ENCODE assay signal across 10 mouse cellular contexts in the genomic region with DNA sequence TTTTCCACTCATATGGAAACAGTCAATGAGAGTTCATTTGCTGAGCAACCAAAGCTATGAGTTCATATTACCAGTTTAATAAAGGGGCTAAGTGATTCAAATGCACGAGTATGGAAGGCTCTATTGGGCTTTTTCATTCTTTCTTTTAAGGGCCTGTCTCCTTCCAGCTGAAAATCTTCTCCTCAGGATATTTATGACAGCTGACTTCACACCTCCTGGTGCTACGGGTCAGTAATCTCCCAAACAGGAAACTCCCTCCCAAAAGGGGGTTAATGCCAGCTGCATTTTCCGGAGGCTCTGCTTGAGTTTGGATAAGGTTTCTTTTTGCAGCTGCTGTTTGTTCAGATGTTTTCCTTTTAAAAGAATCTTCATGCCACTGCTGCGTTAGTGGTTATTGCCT.
DNase-seq lines count a peak whose midpoint lies in the region; ATAC-seq and TF ChIP-seq lines count a peak whose summit lies in the region.
"Had no signal": no experiment of that assay in that cellular context is flagged by ENCODE, and none has a peak within 500 bp of the region (broad histone marks: within the 10 kb centered on the region; RNA-seq: fewer than 3 reads in every experiment).

No protein-coding gene starts in this region.

- WGBS in hindbrain, embryonic 10.5 days = 53% methylated on average over 4 of the region's 4 CpGs
- 53% methylated on average over 4 of the region's 4 CpGs for WGBS in hindbrain, embryonic 12.5 days
- WGBS in embryonic facial prominence, embryonic 10.5 days = 31% methylated on average over 4 of the region's 4 CpGs
- 21% methylated on average over 4 of the region's 4 CpGs for WGBS in kidney, embryonic 15.5 days
- 43% methylated on average over 4 of the region's 4 CpGs for WGBS in intestine, embryonic 16.5 days
- 43% methylated on average over 4 of the region's 4 CpGs for WGBS in intestine, postnatal 0 days

- no peaks in the 10 kb centered on the region for H3K27me3 ChIP-seq in hindbrain, embryonic 10.5 days (ENCODE audit: insufficient read depth, poor library complexity, severe bottlenecking)
- H3K27me3 ChIP-seq in hindbrain, embryonic 12.5 days = no peaks in the 10 kb centered on the region
- no peaks in the 10 kb centered on the region for H3K27me3 ChIP-seq in embryonic facial prominence, embryonic 10.5 days (replicated peaks; ENCODE audit: low read depth, poor library complexity, severe bottlenecking)
- H3K27me3 ChIP-seq in kidney, embryonic 15.5 days = no peaks in the 10 kb centered on the region
- no peaks in the 10 kb centered on the region for H3K27me3 ChIP-seq in intestine, embryonic 16.5 days (replicated peaks; ENCODE audit: control insufficient read depth, insufficient read depth, low read length)
- no peaks in the 10 kb centered on the region for H3K27me3 ChIP-seq in intestine, postnatal 0 days (replicated peaks; ENCODE audit: control insufficient read depth, insufficient read depth, low read length)
- H3K27me3 ChIP-seq: neural tube, embryonic 12.5 days had no signal

- H3K27ac ChIP-seq in hindbrain, embryonic 10.5 days = no peak overlapping the region
- H3K27ac ChIP-seq in hindbrain, embryonic 12.5 days = no peak overlapping the region
- no peak overlapping the region for H3K27ac ChIP-seq in embryonic facial prominence, embryonic 10.5 days (replicated peaks)
- no peak overlapping the region for H3K27ac ChIP-seq in kidney, embryonic 15.5 days
- no peak overlapping the region for H3K27ac ChIP-seq in intestine, embryonic 16.5 days (ENCODE audit: low read length)
- H3K27ac ChIP-seq in intestine, postnatal 0 days (ENCODE audit: low read depth, low read length) = no peak overlapping the region
- H3K27ac ChIP-seq: neural tube, embryonic 12.5 days had no signal

- DNase-seq in hindbrain, embryonic 10.5 days (ENCODE audit: low spot score) = peak; percentile 3
- DNase-seq in embryonic facial prominence, embryonic 10.5 days (ENCODE audit: low spot score) = peak; percentile 12
- DNase-seq in lung, postnatal 36 days = peak; percentile 25
- no peak for DNase-seq in layer of hippocampus, adult 18-20 months (ENCODE audit: low spot score in 2 of 2)
- DNase-seq: thymus, postnatal 25 days had no signal

- H3K4me3 ChIP-seq in hindbrain, embryonic 10.5 days = no peak overlapping the region
- no peak overlapping the region for H3K4me3 ChIP-seq in hindbrain, embryonic 12.5 days
- no peak overlapping the region for H3K4me3 ChIP-seq in embryonic facial prominence, embryonic 10.5 days
- no peak overlapping the region for H3K4me3 ChIP-seq in kidney, embryonic 15.5 days (replicated peaks)
- H3K4me3 ChIP-seq in intestine, embryonic 16.5 days (ENCODE audit: low read length) = no peak overlapping the region
- no peak overlapping the region for H3K4me3 ChIP-seq in intestine, postnatal 0 days (ENCODE audit: low read depth, low read length)
- H3K4me3 ChIP-seq: neural tube, embryonic 12.5 days had no signal

- no peaks in the 10 kb centered on the region for H3K36me3 ChIP-seq in hindbrain, embryonic 10.5 days
- H3K36me3 ChIP-seq in hindbrain, embryonic 12.5 days = no peaks in the 10 kb centered on the region
- no peaks in the 10 kb centered on the region for H3K36me3 ChIP-seq in embryonic facial prominence, embryonic 10.5 days (replicated peaks)
- no peaks in the 10 kb centered on the region for H3K36me3 ChIP-seq in kidney, embryonic 15.5 days
- H3K36me3 ChIP-seq in intestine, embryonic 16.5 days (ENCODE audit: control insufficient read depth, insufficient read depth, low read length) = no peaks in the 10 kb centered on the region
- no peaks in the 10 kb centered on the region for H3K36me3 ChIP-seq in intestine, postnatal 0 days (ENCODE audit: control insufficient read depth, insufficient read depth)
- H3K36me3 ChIP-seq: neural tube, embryonic 12.5 days had no signal

- no peak overlapping the region for H3K4me2 ChIP-seq in hindbrain, embryonic 12.5 days (replicated peaks)
- no peak overlapping the region for H3K4me2 ChIP-seq in kidney, embryonic 15.5 days
- no peak overlapping the region for H3K4me2 ChIP-seq in intestine, embryonic 16.5 days (ENCODE audit: low read depth, low read length)
- no peak overlapping the region for H3K4me2 ChIP-seq in intestine, postnatal 0 days (replicated peaks; ENCODE audit: low read depth)
- H3K4me2 ChIP-seq: neural tube, embryonic 12.5 days had no signal

- no peaks in the 10 kb centered on the region for H3K9me3 ChIP-seq in hindbrain, embryonic 10.5 days
- no peaks in the 10 kb centered on the region for H3K9me3 ChIP-seq in hindbrain, embryonic 12.5 days (replicated peaks)
- no peaks in the 10 kb centered on the region for H3K9me3 ChIP-seq in embryonic facial prominence, embryonic 10.5 days
- no peaks in the 10 kb centered on the region for H3K9me3 ChIP-seq in kidney, embryonic 15.5 days (replicated peaks)
- H3K9me3 ChIP-seq in intestine, embryonic 16.5 days (ENCODE audit: control insufficient read depth, low read length) = no peaks in the 10 kb centered on the region
- H3K9me3 ChIP-seq in intestine, postnatal 0 days (ENCODE audit: control insufficient read depth) = no peaks in the 10 kb centered on the region
- H3K9me3 ChIP-seq: neural tube, embryonic 12.5 days had no signal

- TF ChIP-seq CTCF in intestine, postnatal 0 days (IDR thresholded peaks at IDR 0.05; ENCODE audit: low read depth) = no peak

- no peak for ATAC-seq in hindbrain, embryonic 12.5 days (ENCODE audit: low FRiP score)
- ATAC-seq in kidney, embryonic 15.5 days (replicated peaks; ENCODE audit: low FRiP score) = peak; percentile 67
- ATAC-seq in intestine, embryonic 16.5 days = no peak
- no peak for ATAC-seq in intestine, postnatal 0 days

- no peak overlapping the region for H3K9ac ChIP-seq in hindbrain, embryonic 12.5 days
- H3K9ac ChIP-seq in kidney, embryonic 15.5 days = no peak overlapping the region
- no peak overlapping the region for H3K9ac ChIP-seq in intestine, embryonic 16.5 days (ENCODE audit: low read depth, low read length)
- no peak overlapping the region for H3K9ac ChIP-seq in intestine, postnatal 0 days (ENCODE audit: low read depth, low read length)
- H3K9ac ChIP-seq: neural tube, embryonic 12.5 days had no signal

- H3K4me1 ChIP-seq in hindbrain, embryonic 10.5 days (replicated peaks) = no peaks in the 10 kb centered on the region
- no peaks in the 10 kb centered on the region for H3K4me1 ChIP-seq in hindbrain, embryonic 12.5 days
- 0 out of 2 replicates have a peak, but pooled peaks cover 3% of the 10 kb centered on the region for H3K4me1 ChIP-seq in embryonic facial prominence, embryonic 10.5 days
- 0 out of 2 replicates have a peak, but pooled peaks cover 2% of the 10 kb centered on the region for H3K4me1 ChIP-seq in kidney, embryonic 15.5 days
- no peaks in the 10 kb centered on the region for H3K4me1 ChIP-seq in intestine, embryonic 16.5 days (ENCODE audit: control insufficient read depth, insufficient read depth, low read length)
- no peaks in the 10 kb centered on the region for H3K4me1 ChIP-seq in intestine, postnatal 0 days (replicated peaks; ENCODE audit: control insufficient read depth, insufficient read depth, low read length)
- H3K4me1 ChIP-seq: neural tube, embryonic 12.5 days had no signal

Comparison
In these comparisons a context has a peak if more than half of its experiments do, and no peak if none do; other contexts are left out.
1. DNase-seq: peak in hindbrain, embryonic 10.5 days (single experiment), embryonic facial prominence, embryonic 10.5 days (single experiment) and lung, postnatal 36 days (single experiment); none in layer of hippocampus, adult 18-20 months (0 of 2).